Comparison of ENCODE assay signal across 14 mouse cellular contexts in the genomic region with DNA sequence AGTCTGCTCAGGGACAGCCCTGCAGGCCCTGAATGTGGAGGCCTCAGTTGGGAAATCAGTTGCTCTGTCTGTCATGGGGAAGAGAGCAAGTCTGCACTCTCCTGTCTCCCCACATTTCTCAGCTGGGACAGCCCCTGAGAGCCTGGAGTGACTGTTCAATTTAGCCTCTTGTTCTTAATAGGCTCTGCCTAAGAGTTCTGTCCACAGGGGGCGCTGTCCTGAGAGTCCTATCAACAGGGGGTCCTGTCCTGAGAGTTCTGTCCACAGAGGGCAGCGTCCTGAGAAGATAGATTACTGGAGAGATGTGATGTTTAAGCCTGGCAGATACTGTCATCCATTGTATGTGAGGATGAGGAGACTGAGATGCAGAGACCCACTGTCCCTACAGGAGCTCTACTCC. TPM values are rescaled to one million over a fixed set of nuclear protein-coding genes. Genes with fewer than 3 reads are reported as not detected.
DNase-seq lines count a peak whose midpoint lies in the region; ATAC-seq and TF ChIP-seq lines count a peak whose summit lies in the region.
"Had no signal": no experiment of that assay in that cellular context is flagged by ENCODE, and none has a peak within 500 bp of the region (broad histone marks: within the 10 kb centered on the region; RNA-seq: fewer than 3 reads in every experiment).

No protein-coding gene starts in this region.

- no peak overlapping the region for H3K4me2 ChIP-seq in intestine, postnatal 0 days (replicated peaks; ENCODE audit: low read depth)
- H3K4me2 ChIP-seq in intestine, embryonic 16.5 days (ENCODE audit: low read depth, low read length) = no peak overlapping the region
- no peak overlapping the region for H3K4me2 ChIP-seq in hindbrain, embryonic 13.5 days
- H3K4me2 ChIP-seq: heart, embryonic 13.5 days had no signal

- WGBS in intestine, postnatal 0 days = 4% methylated on average over 2 of the region's 2 CpGs
- WGBS in intestine, embryonic 16.5 days = 19% methylated on average over 2 of the region's 2 CpGs
- WGBS in hindbrain, embryonic 13.5 days = 11% methylated on average over 2 of the region's 2 CpGs

- no peak overlapping the region for H3K27ac ChIP-seq in intestine, postnatal 0 days (ENCODE audit: low read depth, low read length)
- no peak overlapping the region for H3K27ac ChIP-seq in intestine, embryonic 16.5 days (ENCODE audit: low read length)
- no peak overlapping the region for H3K27ac ChIP-seq in hindbrain, embryonic 13.5 days
- H3K27ac ChIP-seq: heart, embryonic 13.5 days had no signal

- no peak for ATAC-seq in intestine, postnatal 0 days
- ATAC-seq in intestine, embryonic 16.5 days = no peak
- no peak for ATAC-seq in hindbrain, embryonic 13.5 days (ENCODE audit: low FRiP score)

- H3K4me1 ChIP-seq in intestine, postnatal 0 days (replicated peaks; ENCODE audit: control insufficient read depth, insufficient read depth, low read length) = no peaks in the 10 kb centered on the region
- no peaks in the 10 kb centered on the region for H3K4me1 ChIP-seq in intestine, embryonic 16.5 days (ENCODE audit: control insufficient read depth, insufficient read depth, low read length)
- H3K4me1 ChIP-seq in hindbrain, embryonic 13.5 days (replicated peaks) = no peaks in the 10 kb centered on the region

- DNase-seq in thymus, postnatal 4 days = peak; percentile 67
- no peak for DNase-seq in thymus, postnatal 25 days
- peak; percentile 22 for DNase-seq in brain, adult 2 months (ENCODE audit: low read depth, low spot score)
- DNase-seq in testis, postnatal 10 days (ENCODE audit: low spot score) = peak; percentile 71
- DNase-seq in cerebellum, postnatal 4 days (ENCODE audit: low spot score in 2 of 2) = no peak
- DNase-seq: cerebellum, adult 9-10 months; kidney, adult 11 months had no signal

- H3K4me3 ChIP-seq in intestine, postnatal 0 days (ENCODE audit: low read depth, low read length) = no peak overlapping the region
- no peak overlapping the region for H3K4me3 ChIP-seq in intestine, embryonic 16.5 days (ENCODE audit: low read length)
- no peak overlapping the region for H3K4me3 ChIP-seq in hindbrain, embryonic 13.5 days
- H3K4me3 ChIP-seq: erythroblast, embryonic 14.5 days; heart, embryonic 13.5 days had no signal

- peak; percentile 54 for TF ChIP-seq CTCF in intestine, postnatal 0 days (IDR thresholded peaks at IDR 0.05; ENCODE audit: low read depth)

- no peak overlapping the region for H3K9ac ChIP-seq in intestine, postnatal 0 days (ENCODE audit: low read depth, low read length)
- no peak overlapping the region for H3K9ac ChIP-seq in intestine, embryonic 16.5 days (ENCODE audit: low read depth, low read length)
- H3K9ac ChIP-seq in hindbrain, embryonic 13.5 days = no peak overlapping the region
- H3K9ac ChIP-seq: heart, embryonic 13.5 days had no signal

- no peaks in the 10 kb centered on the region for H3K27me3 ChIP-seq in intestine, postnatal 0 days (replicated peaks; ENCODE audit: control insufficient read depth, insufficient read depth, low read length)
- no peaks in the 10 kb centered on the region for H3K27me3 ChIP-seq in intestine, embryonic 16.5 days (replicated peaks; ENCODE audit: control insufficient read depth, insufficient read depth, low read length)
- no peaks in the 10 kb centered on the region for H3K27me3 ChIP-seq in hindbrain, embryonic 13.5 days
- H3K27me3 ChIP-seq: heart, embryonic 13.5 days had no signal

- H3K9me3 ChIP-seq in intestine, postnatal 0 days (ENCODE audit: control insufficient read depth) = no peaks in the 10 kb centered on the region
- no peaks in the 10 kb centered on the region for H3K9me3 ChIP-seq in intestine, embryonic 16.5 days (ENCODE audit: control insufficient read depth, low read length)
- H3K9me3 ChIP-seq in hindbrain, embryonic 13.5 days = no peaks in the 10 kb centered on the region
- H3K9me3 ChIP-seq: heart, embryonic 13.5 days had no signal

- H3K36me3 ChIP-seq in intestine, postnatal 0 days (ENCODE audit: control insufficient read depth, insufficient read depth) = no peaks in the 10 kb centered on the region
- no peaks in the 10 kb centered on the region for H3K36me3 ChIP-seq in intestine, embryonic 16.5 days (ENCODE audit: control insufficient read depth, insufficient read depth, low read length)
- no peaks in the 10 kb centered on the region for H3K36me3 ChIP-seq in hindbrain, embryonic 13.5 days
- H3K36me3 ChIP-seq: heart, embryonic 13.5 days had no signal

RNA-seq across cellular contexts. Expression of a gene that starts 4.0 kb away (rescaled TPM):
- polyA plus RNA-seq in intestine, postnatal 0 days (2015; fragmentation: Nextera tagmentation; extraction: Ambion mirVana) = not detected in 2 replicates
- not detected in 2 replicates for polyA plus RNA-seq in intestine, embryonic 16.5 days (2015; fragmentation: Nextera tagmentation; extraction: Ambion mirVana)
- not detected in 2 replicates for polyA plus RNA-seq in hindbrain, embryonic 13.5 days (2015; fragmentation: Nextera tagmentation; extraction: Ambion mirVana)
- polyA plus RNA-seq: erythroblast, embryonic 14.5 days; heart, embryonic 13.5 days; neural tube, embryonic 11.5 days had no signal

RNA-seq across cellular contexts. Expression of a gene that starts 9.7 kb away (rescaled TPM):
- 0.17 and 0.51 TPM in 2 replicates for polyA plus RNA-seq in intestine, postnatal 0 days (2015; fragmentation: Nextera tagmentation; extraction: Ambion mirVana)
- polyA plus RNA-seq in intestine, embryonic 16.5 days (2015; fragmentation: Nextera tagmentation; extraction: Ambion mirVana) = 0.61 and 1.2 TPM in 2 replicates
- polyA plus RNA-seq in hindbrain, embryonic 13.5 days (2015; fragmentation: Nextera tagmentation; extraction: Ambion mirVana) = 0.22 and 0.32 TPM in 2 replicates
- polyA plus RNA-seq: heart, embryonic 13.5 days had no signal

RNA-seq across cellular contexts. Expression of a gene that starts 23.9 kb away (rescaled TPM):
- 32.3 and 34.5 TPM in 2 replicates for polyA plus RNA-seq in intestine, postnatal 0 days (2015; fragmentation: Nextera tagmentation; extraction: Ambion mirVana)
- 16.9 and 20.1 TPM in 2 replicates for polyA plus RNA-seq in intestine, embryonic 16.5 days (2015; fragmentation: Nextera tagmentation; extraction: Ambion mirVana)
- 2.3 TPM in 2 replicates for polyA plus RNA-seq in hindbrain, embryonic 13.5 days (2015; fragmentation: Nextera tagmentation; extraction: Ambion mirVana)
- polyA plus RNA-seq: erythroblast, embryonic 14.5 days had no signal

RNA-seq across cellular contexts. Expression of a gene that starts 27.5 kb away (rescaled TPM):
- polyA plus RNA-seq in intestine, postnatal 0 days (2015; fragmentation: Nextera tagmentation; extraction: Ambion mirVana) = 28.3 and 29.2 TPM in 2 replicates
- polyA plus RNA-seq in intestine, embryonic 16.5 days (2015; fragmentation: Nextera tagmentation; extraction: Ambion mirVana) = 27.0 and 29.8 TPM in 2 replicates
- 10.1 and 13.2 TPM in 2 replicates for polyA plus RNA-seq in hindbrain, embryonic 13.5 days (2015; fragmentation: Nextera tagmentation; extraction: Ambion mirVana)

RNA-seq across cellular contexts. Expression of a gene that starts 30.1 kb away (rescaled TPM):
- 0.59 and 0.61 TPM in 2 replicates for polyA plus RNA-seq in intestine, postnatal 0 days (2015; fragmentation: Nextera tagmentation; extraction: Ambion mirVana)
- 0.73 and 0.83 TPM in 2 replicates for polyA plus RNA-seq in intestine, embryonic 16.5 days (2015; fragmentation: Nextera tagmentation; extraction: Ambion mirVana)
- polyA plus RNA-seq in hindbrain, embryonic 13.5 days (2015; fragmentation: Nextera tagmentation; extraction: Ambion mirVana) = 0.32 and 1.2 TPM in 2 replicates
- polyA plus RNA-seq: erythroblast, embryonic 14.5 days; heart, embryonic 13.5 days; neural tube, embryonic 11.5 days; urinary bladder, adult 2 months had no signal

Comparison
In these comparisons a context has a peak if more than half of its experiments do, and no peak if none do; other contexts are left out.
1. DNase-seq: peak in thymus, postnatal 4 days (single experiment), brain, adult 2 months (single experiment) and testis, postnatal 10 days (single experiment); none in thymus, postnatal 25 days (single experiment) and cerebellum, postnatal 4 days (0 of 2).